11 mouse cellular contexts compared by ENCODE assay signal in genomic region chr8:95392604-95393003, GRCm38 (mm10). TPM values are rescaled to one million over a fixed set of nuclear protein-coding genes. Genes with fewer than 3 reads are reported as not detected.
DNase-seq lines count a peak whose midpoint lies in the region; ATAC-seq and TF ChIP-seq lines count a peak whose summit lies in the region.
"Had no signal": no experiment of that assay in that cellular context is flagged by ENCODE, and none has a peak within 500 bp of the region (broad histone marks: within the 10 kb centered on the region; RNA-seq: fewer than 3 reads in every experiment).

No protein-coding gene starts in this region.

- TF ChIP-seq CTCF in heart, postnatal 0 days (IDR thresholded peaks at IDR 0.05; ENCODE audit: low read depth): no peak
- no peak for TF ChIP-seq CTCF in layer of hippocampus, adult 2 months (conservative IDR thresholded peaks at IDR 0.05)

- peak; percentile 18 for DNase-seq in adrenal gland, postnatal 10 days
- DNase-seq in adrenal gland, postnatal 4 days (ENCODE audit: low spot score in 2 of 2): no peak
- DNase-seq in 416B (ENCODE audit: low read depth): peak; percentile 41
- DNase-seq in heart, postnatal 0 days (ENCODE audit: low spot score): peak; percentile 31
- DNase-seq in kidney, postnatal 14 days: peak; percentile 64
- no peak for DNase-seq in cerebellum, adult 9-10 months
- no peak for DNase-seq in thymus, postnatal 0 days (ENCODE audit: low spot score)
- DNase-seq in layer of hippocampus, adult 2 months (ENCODE audit: low spot score in 2 of 2): no peak
- DNase-seq: cerebellum, postnatal 10 days; thymus, adult 2 months had no signal

- TF ChIP-seq EP300 in heart, postnatal 0 days (IDR thresholded peaks at IDR 0.05; ENCODE audit: low read depth): peak; percentile 83; the same call in 1 of the 2 replicates

- H3K4me3 ChIP-seq in heart, postnatal 0 days (ENCODE audit: low read depth, low read length): no peak overlapping the region
- H3K4me3 ChIP-seq in layer of hippocampus, adult 2 months: no peak overlapping the region
- H3K4me3 ChIP-seq: limb, embryonic 13.5 days had no signal

- H3K9ac ChIP-seq in heart, postnatal 0 days (replicated peaks; ENCODE audit: low read depth, low read length): no peak overlapping the region
- H3K9ac ChIP-seq: limb, embryonic 13.5 days had no signal

- H3K4me1 ChIP-seq in heart, postnatal 0 days (ENCODE audit: control insufficient read depth, insufficient read depth): peaks cover 28% of the 10 kb centered on the region

- no peaks in the 10 kb centered on the region for H3K36me3 ChIP-seq in heart, postnatal 0 days (replicated peaks; ENCODE audit: control insufficient read depth, insufficient read depth, low read length)
- H3K36me3 ChIP-seq: limb, embryonic 13.5 days had no signal

- H3K9me3 ChIP-seq in heart, postnatal 0 days (replicated peaks; ENCODE audit: control insufficient read depth, low read length): no peaks in the 10 kb centered on the region
- H3K9me3 ChIP-seq: limb, embryonic 13.5 days had no signal

- peak; percentile 37 for ATAC-seq in heart, postnatal 0 days (ENCODE audit: insufficient read depth, low read depth)

- H3K4me2 ChIP-seq in heart, postnatal 0 days (ENCODE audit: low read depth, low read length): no peak overlapping the region
- H3K4me2 ChIP-seq: limb, embryonic 13.5 days had no signal

- H3K27ac ChIP-seq in heart, postnatal 0 days (ENCODE audit: low read depth): peak overlapping the region; percentile 79
- no peak overlapping the region for H3K27ac ChIP-seq in layer of hippocampus, adult 2 months
- H3K27ac ChIP-seq: limb, embryonic 13.5 days had no signal

- WGBS in heart, postnatal 0 days: 54% methylated on average over 5 of the region's 5 CpGs

- H3K27me3 ChIP-seq in heart, postnatal 0 days (ENCODE audit: control insufficient read depth, insufficient read depth, low read length): no peaks in the 10 kb centered on the region
- H3K27me3 ChIP-seq: limb, embryonic 13.5 days had no signal

RNA-seq across cellular contexts. Expression of gene Mmp15, which starts 40.5 kb away (rescaled TPM):
- 10 to 100 TPM; 23.0 to 32.7 TPM for total RNA-seq in adrenal gland, postnatal 10 days (2021)
- 10 to 100 TPM; 25.3 to 30.8 TPM for total RNA-seq in adrenal gland, postnatal 4 days (2021)
- 132 and 171 TPM in 2 replicates for total RNA-seq in heart, postnatal 0 days (2014; rRNA removed; ENCODE audit: low replicate concordance)
- 30.1 and 32.9 TPM in 2 replicates for polyA plus RNA-seq in heart, postnatal 0 days (2015; fragmentation: Nextera tagmentation; extraction: Ambion mirVana)
- 4.0 and 4.5 TPM in 2 replicates for polyA plus RNA-seq in thymus, postnatal 0 days (2015; fragmentation: Nextera tagmentation; extraction: Ambion mirVana)
- total RNA-seq in layer of hippocampus, adult 2 months (2021): 10 to 100 TPM; 13.1 to 14.9 TPM

RNA-seq across cellular contexts. Expression of gene Cfap20, which starts 42.1 kb away (rescaled TPM):
- total RNA-seq in adrenal gland, postnatal 10 days (2021): 10 to 100 TPM; 48.4 to 57.7 TPM
- 10 to 100 TPM; 93.7 to 97.4 TPM for total RNA-seq in adrenal gland, postnatal 4 days (2021)
- 93.8 and 97.2 TPM in 2 replicates for total RNA-seq in heart, postnatal 0 days (2014; rRNA removed; ENCODE audit: low replicate concordance)
- polyA plus RNA-seq in heart, postnatal 0 days (2015; fragmentation: Nextera tagmentation; extraction: Ambion mirVana): 112 and 115 TPM in 2 replicates
- 94.4 and 104 TPM in 2 replicates for polyA plus RNA-seq in thymus, postnatal 0 days (2015; fragmentation: Nextera tagmentation; extraction: Ambion mirVana)
- total RNA-seq in layer of hippocampus, adult 2 months (2021): 10 to 100 TPM; 53.8 to 59.9 TPM

Comparison
In these comparisons a context has a peak if more than half of its experiments do, and no peak if none do; other contexts are left out.
1. DNase-seq: peak in adrenal gland, postnatal 10 days (single experiment), 416B (single experiment), heart, postnatal 0 days (single experiment) and kidney, postnatal 14 days (single experiment); none in adrenal gland, postnatal 4 days (0 of 2), cerebellum, adult 9-10 months (single experiment), thymus, postnatal 0 days (single experiment) and layer of hippocampus, adult 2 months (0 of 2).